Mouse (Mus musculus) kidney, adult 2 months (tissue): ENCODE measurements around the gene Myl3.

Experiments
- CTCF ChIP-seq: fragments of 200-500 bp; conservative IDR thresholded peaks from 2 replicates; pipeline ENCODE4 v1.5.1; 2011; ENCODE audit warnings: low read depth, mild to moderate bottlenecking, control low read depth, low read length, moderate library complexity, mixed read lengths; ENCODE audit not compliant: insufficient read depth, insufficient read length
- POLR2A ChIP-seq: fragments of 200-500 bp; IDR thresholded peaks from one replicate; pipeline ENCODE4 v1.6.1; 2011; ENCODE audit warnings: low read depth, low read length, control low read depth

GRCm38 (mm10) chr9:110711532-110711931 lies 30.1 kb upstream of the Myl3 start:
- TF ChIP-seq CTCF (no peak), POLR2A (no peak)
